Mouse (Mus musculus) left cerebral cortex, postnatal 10 days (tissue): Measurements from ENCODE around the gene Nrf1. TPM values are rescaled to one million over a fixed set of nuclear protein-coding genes. Genes with fewer than 3 reads are reported as not detected.

ENCODE experiments used
- DNase-seq, 2 experiments: peaks; one replicate each; pipeline ENCODE4 v3.0.0; 2021 to 2022; ENCODE audit warnings: low spot score in 2 of 2, mixed read lengths in 1 of 2; ENCODE audit errors: extremely low spot score in 1 of 2
- intact Hi-C: fragments of 180-260 bp; cut with DNase I; formaldehyde crosslinking; loops from one replicate; pipeline ENCODE4 v1.15.1; 2025
- total RNA-seq, 2 experiments: library from RNA; stranded (reverse); gene quantifications; 2 replicates each; pipeline ENCODE4 v1.2.3; 2021

Nrf1 gene
- total RNA-seq, 2 experiments from 2014 or later: 19.5 to 21.4 TPM

- no peak for DNase-seq
- intact Hi-C loops: no loop called here
Observed at GRCm38 (mm10) chr6:30169148-30169547, 121.4 kb downstream of the Nrf1 start.

DNA sequence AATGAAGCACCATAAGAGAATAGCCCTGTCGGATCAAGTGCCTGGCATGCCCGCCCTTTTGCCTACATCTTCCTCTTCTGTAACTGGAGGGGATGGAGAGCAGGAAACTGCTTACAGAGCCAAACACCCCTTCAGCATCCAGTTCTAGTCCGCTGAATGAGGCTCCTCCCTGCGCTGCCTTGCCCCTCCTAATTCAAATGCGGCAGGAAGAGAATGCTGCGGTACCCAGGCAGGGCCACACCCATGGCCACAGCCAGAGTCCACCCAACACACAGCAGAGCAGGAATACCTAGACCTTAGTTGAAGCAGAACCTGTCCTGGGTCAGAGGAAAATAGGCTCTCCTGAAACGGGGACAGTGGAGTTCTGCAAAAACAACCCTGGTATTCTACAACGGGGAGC lies 123.4 kb downstream of the Nrf1 start:
- intact Hi-C loops: no loop called here
- no peak for DNase-seq

GRCm38 (mm10) chr6:30171967-30172366 lies 124.2 kb downstream of the Nrf1 start:
- intact Hi-C loops: no loop called here
- no peak for DNase-seq

DNA sequence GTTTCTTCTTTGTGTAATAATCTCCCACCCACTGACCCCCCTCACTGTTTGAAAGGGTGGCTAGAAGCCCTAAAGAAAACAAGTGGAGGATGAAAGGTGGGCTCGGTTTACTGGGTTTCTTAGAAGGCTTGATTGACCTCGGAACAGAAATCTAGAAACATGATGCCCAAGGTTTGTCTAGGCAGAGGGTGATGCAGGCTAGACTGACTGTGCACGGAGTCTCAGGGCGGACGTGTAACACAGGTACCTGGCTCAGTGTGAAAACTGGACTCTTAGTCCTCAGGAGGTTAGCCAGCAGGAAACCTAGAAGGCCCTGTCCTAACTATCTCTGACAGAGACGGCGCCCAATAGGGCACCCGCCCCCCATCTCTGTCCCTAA lies 124.6 kb downstream of the Nrf1 start:
- DNase-seq: no peak
- intact Hi-C loops: no loop called here

DNA sequence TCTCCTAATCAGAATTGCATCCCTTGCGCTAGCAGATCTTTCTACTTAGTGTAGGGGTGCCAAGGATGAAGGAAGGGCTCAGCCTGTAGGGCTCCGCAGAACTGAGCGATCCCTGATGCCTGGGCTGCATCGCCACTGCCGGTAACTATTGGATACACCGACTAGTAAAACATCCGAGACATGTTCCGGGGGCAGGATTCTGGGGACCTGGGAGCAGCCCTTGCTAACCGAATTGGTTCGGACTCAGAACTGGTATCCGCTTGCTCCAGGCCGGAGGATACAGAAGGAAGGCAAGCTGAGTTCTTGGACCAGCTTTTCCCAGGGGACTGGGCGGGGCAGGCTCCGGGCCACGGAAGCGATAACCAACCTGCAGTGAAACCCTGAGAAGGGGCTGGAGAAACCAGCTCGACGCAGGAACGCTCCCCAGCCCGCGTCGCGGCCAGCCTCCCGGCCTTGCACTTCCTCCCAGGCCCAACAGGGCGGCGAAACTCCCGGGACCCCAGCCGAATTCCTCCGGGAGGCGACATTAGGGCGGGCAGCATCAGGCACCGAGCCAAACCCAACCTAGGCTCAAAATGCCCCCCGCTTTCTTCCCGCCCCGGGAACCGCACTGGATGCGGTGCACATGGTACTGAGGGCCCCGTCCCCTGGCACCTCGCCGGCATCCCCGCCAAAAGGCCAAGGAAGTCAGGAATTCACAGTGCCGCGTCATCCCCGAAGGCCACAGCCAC lies 125.2 kb downstream of the Nrf1 start:
- intact Hi-C loops: no loop called here
- peak in 1 of 2 experiments; percentile 48 for DNase-seq

DNA sequence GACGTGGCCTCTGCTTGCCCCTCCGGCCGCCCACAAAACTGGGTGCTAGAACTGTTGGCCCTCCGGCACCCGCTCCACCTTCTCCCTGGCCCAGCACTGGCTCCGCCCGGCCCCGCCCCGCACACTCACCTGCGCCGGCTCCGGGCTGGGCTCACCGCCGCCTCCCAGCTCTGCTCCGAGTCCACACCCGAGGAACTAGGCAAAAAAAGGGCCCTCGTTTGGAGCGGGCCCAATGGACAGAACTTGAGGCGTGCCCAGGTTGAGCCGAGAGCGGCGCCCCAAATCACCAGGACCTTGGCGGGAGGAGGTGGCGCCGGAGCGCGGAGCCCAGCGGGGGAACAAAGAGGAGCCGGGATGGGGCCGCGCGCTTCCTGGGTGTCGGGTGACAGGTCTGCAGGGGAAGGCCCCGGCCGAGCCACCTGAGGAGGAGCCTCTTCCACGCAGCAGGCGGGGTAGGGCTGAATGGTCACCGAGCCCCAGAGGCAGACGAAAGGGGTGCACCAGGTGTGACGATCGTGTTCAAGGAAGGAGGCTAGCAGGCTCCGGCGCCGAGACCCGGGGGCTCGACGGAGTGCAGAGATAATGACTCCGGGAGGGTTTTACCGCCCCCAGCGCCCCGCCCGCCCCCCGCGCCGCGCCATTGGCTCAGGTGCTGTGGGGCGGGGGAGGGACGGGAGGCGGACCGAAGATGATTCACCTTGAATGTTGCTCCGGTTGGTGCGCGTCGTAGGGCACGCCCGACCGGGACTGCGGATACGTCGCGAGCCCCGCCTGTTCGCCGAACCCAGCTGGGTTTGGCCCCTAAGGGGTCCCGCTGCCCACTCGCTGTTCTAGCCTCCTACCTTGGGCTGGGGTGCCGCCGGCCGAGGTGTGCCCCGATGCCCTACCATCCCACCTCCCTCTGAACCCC lies 126.0 kb downstream of the Nrf1 start:
- intact Hi-C loops: no loop called here
- no peak for DNase-seq

GRCm38 (mm10) chr6:30174461-30175224 lies 126.9 kb downstream of the Nrf1 start:
- no peak for DNase-seq
- intact Hi-C loops: no loop called here

DNA sequence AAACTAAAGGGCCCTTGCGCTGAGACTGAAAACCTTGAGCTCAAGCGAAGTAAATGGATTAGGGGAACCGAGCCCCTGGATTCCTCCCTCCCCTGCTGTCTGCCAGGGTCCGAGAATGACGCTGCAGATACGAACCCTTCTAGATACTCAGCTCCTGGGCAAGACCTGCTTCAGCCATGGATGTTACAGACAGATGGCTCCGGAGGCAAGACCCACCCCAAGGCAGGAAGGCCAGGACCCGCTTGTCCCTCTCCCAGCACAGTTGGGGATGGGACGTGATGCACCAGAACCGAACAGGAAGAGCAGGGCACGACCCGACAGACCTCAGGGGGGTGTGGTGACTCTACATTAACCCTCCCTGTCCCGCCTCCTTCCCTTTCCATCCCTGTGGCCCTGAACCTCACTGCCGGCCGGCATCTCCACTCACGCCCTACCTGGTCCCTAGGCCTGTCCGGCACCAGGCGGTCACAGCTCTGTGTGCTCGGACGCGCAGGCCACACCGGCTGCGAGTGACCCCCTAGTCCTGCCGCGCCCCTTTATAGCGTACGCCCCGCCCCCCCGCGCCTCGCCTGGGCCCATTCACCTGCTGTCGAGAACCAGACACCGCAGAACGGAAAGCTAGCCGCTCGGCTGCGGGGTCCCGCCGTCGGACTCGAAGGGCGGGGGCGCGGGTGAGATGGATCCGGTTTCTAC lies 127.6 kb downstream of the Nrf1 start:
- intact Hi-C loops: no loop called here
- DNase-seq: no peak

DNA sequence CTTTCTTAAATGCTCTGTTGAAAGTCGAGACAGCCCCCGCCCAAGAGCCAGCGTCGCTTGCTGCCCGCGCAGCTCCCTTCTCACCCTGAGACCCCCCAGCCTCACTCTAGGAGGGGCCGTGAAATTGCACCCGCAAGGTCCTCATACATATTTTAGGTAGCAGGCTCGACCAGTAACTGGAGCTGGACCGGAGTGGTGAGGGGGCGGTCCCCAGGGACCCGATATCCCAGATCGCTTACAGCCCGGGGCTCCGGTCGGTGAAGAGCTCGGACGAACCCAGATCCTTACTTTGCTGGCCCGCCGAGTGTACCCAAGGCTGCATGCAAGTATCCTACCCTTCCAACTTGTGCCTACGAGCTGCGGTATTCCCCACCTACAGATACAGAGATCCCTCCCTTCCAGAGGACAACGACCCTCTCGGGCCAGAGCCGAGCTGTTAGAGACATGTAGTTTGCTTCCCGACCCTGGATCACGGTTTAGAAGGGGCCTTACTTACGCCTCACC lies 128.2 kb downstream of the Nrf1 start:
- intact Hi-C loops: no loop called here
- DNase-seq: no peak

DNA sequence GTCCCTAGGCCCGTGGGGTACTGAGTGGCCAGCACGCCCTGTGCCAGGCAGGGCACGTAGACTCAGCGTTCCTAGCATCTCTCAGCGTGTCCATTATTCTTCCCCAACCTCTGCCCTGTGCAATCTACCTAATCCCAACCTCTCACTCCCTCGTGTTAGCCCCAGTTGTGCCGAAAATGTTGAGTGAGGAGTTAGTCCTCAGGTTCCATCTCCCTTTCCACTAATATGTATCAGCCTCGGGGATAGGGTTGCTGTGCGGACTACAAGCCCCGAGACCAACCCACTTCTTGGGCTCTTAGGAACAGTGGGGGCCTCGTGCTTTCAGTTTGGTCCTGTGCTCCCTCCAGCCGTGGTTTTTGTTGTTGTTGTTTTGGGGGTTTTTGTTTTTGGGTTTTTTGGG lies 128.7 kb downstream of the Nrf1 start:
- DNase-seq: no peak

DNA sequence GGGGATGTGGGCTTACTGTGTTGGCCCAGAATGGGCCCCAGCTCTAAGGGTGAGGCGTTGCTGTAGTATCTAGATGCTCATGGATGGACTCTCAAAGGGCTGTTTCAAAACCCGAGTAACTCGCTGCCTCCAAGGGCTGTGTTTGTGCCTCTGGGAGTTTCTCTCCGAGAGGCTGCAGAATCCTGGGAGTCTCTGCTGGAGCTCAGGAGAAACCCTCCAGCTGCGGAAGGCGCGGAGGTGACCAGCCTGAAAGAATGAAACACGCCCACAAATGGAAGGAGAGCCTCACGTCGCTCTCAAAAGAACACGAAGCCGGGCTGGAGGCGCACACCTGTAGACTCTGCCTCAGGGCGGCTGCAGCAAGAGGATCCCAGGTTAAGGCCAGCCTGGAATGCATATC lies 129.5 kb downstream of the Nrf1 start:
- DNase-seq: no peak
- intact Hi-C loops: no loop called here

More for the DNA sequence above, 128.7 kb downstream of the Nrf1 start:
- intact Hi-C loops: no loop called here

- DNase-seq: no peak
- intact Hi-C loops: no loop called here
Observed at GRCm38 (mm10) chr6:30178023-30178639, 130.3 kb downstream of the Nrf1 start.

GRCm38 (mm10) chr6:30179046-30179445 lies 131.3 kb downstream of the Nrf1 start:
- no peak for DNase-seq
- intact Hi-C loops: no loop called here

GRCm38 (mm10) chr6:30180321-30180720 lies 132.5 kb downstream of the Nrf1 start:
- no peak for DNase-seq
- intact Hi-C loops: no loop called here

DNA sequence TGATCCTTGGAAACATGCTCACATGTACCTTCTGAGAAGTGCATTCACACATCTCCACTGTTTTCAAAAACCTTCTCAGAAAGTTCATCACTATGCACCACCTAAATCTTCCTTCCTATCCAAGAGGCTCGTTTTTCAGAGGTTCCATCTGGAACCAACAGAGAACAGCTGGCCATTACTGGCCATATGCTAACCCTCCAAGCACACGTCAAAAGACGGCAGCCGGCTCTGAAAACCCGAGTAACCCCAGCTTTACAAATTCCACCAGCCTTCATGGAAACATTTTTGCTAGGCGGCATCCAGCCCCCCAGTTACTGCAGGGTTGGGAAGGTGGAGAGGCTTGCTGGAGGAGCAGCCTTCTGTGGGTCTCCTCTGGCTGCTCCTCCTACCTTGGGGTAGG lies 134.2 kb downstream of the Nrf1 start:
- DNase-seq: no peak
- intact Hi-C loops: no loop called here

- intact Hi-C loops: no loop called here
- DNase-seq: no peak
Observed at GRCm38 (mm10) chr6:30183624-30184023, 135.8 kb downstream of the Nrf1 start.

- no peak for DNase-seq
- intact Hi-C loops: no loop called here
Observed at GRCm38 (mm10) chr6:30195656-30196055, 147.9 kb downstream of the Nrf1 start.

DNA sequence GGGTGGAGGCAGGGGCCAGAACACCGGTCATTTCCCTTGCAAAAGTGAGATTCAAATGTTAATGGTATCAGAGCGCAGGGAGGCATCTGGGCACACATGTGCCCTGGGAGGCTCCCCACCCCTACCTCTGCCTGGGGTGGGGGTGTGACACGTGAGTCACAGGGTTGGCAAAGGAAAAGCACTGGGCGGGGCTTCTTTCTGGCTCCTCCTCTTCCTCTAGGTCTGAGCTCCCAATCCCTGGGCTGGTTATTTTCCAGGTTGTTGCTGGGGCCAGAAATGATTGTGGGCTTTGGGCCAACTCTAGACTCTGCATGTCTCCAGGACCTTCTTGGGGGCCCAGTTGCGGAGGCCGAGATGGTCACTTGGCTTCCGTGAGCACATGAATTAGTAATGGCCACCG lies 148.4 kb downstream of the Nrf1 start:
- intact Hi-C loops: no loop called here
- no peak for DNase-seq
